In genomic region chr17:43675228-43675627, GRCm38 (mm10) we compare ENCODE assay signal across 10 mouse cellular contexts. TPM values are rescaled to one million over a fixed set of nuclear protein-coding genes. Genes with fewer than 3 reads are reported as not detected.
DNase-seq lines count a peak whose midpoint lies in the region; ATAC-seq and TF ChIP-seq lines count a peak whose summit lies in the region.
"Had no signal": no experiment of that assay in that cellular context is flagged by ENCODE, and none has a peak within 500 bp of the region (broad histone marks: within the 10 kb centered on the region; RNA-seq: fewer than 3 reads in every experiment).

No protein-coding gene starts in this region.

- WGBS in embryonic facial prominence, embryonic 14.5 days = 67% methylated on average over 1 of the region's 1 CpGs
- WGBS in embryonic facial prominence, embryonic 10.5 days = 89% methylated on average over 1 of the region's 1 CpGs
- 30% methylated on average over 1 of the region's 1 CpGs for WGBS in stomach, postnatal 0 days

- TF ChIP-seq EP300 in stomach, postnatal 0 days (optimal IDR thresholded peaks at IDR 0.05) = no peak

- no peak overlapping the region for H3K4me3 ChIP-seq in embryonic facial prominence, embryonic 14.5 days (ENCODE audit: low read depth, low read length)
- H3K4me3 ChIP-seq in embryonic facial prominence, embryonic 10.5 days = no peak overlapping the region
- no peak overlapping the region for H3K4me3 ChIP-seq in stomach, postnatal 0 days (ENCODE audit: low read depth, low read length)
- H3K4me3 ChIP-seq: erythroblast, embryonic 14.5 days; midbrain, embryonic 12.5 days had no signal

- no peak overlapping the region for H3K27ac ChIP-seq in embryonic facial prominence, embryonic 14.5 days (replicated peaks; ENCODE audit: low read depth, low read length)
- no peak overlapping the region for H3K27ac ChIP-seq in embryonic facial prominence, embryonic 10.5 days (replicated peaks)
- H3K27ac ChIP-seq in stomach, postnatal 0 days (replicated peaks) = no peak overlapping the region
- H3K27ac ChIP-seq: midbrain, embryonic 12.5 days had no signal

- no peak for DNase-seq in embryonic facial prominence, embryonic 14.5 days (ENCODE audit: low spot score)
- no peak for DNase-seq in embryonic facial prominence, embryonic 10.5 days (ENCODE audit: low spot score)
- peak; percentile 30 for DNase-seq in retina, postnatal 1 day
- no peak for DNase-seq in retina, embryonic 14.5 days (ENCODE audit: low spot score)
- peak; percentile 19 for DNase-seq in kidney, postnatal 14 days
- DNase-seq in stomach, postnatal 0 days (ENCODE audit: low spot score) = peak; percentile 31
- no peak for DNase-seq in layer of hippocampus, adult 8-10 months (ENCODE audit: low spot score in 2 of 2)
- no peak for DNase-seq in cerebellum, adult 11-12 months

- ATAC-seq in embryonic facial prominence, embryonic 14.5 days (ENCODE audit: low read depth) = 0 out of 2 replicates have a peak, but pooled peaks have one; percentile 30
- peak; percentile 64 for ATAC-seq in stomach, postnatal 0 days (ENCODE audit: low FRiP score, low TSS enrichment)

- H3K36me3 ChIP-seq in embryonic facial prominence, embryonic 14.5 days (ENCODE audit: control insufficient read depth, insufficient read depth, low read length) = peaks cover 3% of the 10 kb centered on the region; the same call in 1 of the 2 replicates
- peaks cover 23% of the 10 kb centered on the region for H3K36me3 ChIP-seq in embryonic facial prominence, embryonic 10.5 days (replicated peaks)
- H3K36me3 ChIP-seq in stomach, postnatal 0 days (ENCODE audit: control insufficient read depth, insufficient read depth, low read length) = no peaks in the 10 kb centered on the region

- H3K9ac ChIP-seq in embryonic facial prominence, embryonic 14.5 days (ENCODE audit: low read depth, low read length) = no peak overlapping the region
- H3K9ac ChIP-seq in stomach, postnatal 0 days (ENCODE audit: low read length) = no peak overlapping the region
- H3K9ac ChIP-seq: midbrain, embryonic 12.5 days had no signal

- no peak overlapping the region for H3K4me2 ChIP-seq in embryonic facial prominence, embryonic 14.5 days (ENCODE audit: low read depth, low read length)
- no peak overlapping the region for H3K4me2 ChIP-seq in stomach, postnatal 0 days (replicated peaks; ENCODE audit: low read depth)
- H3K4me2 ChIP-seq: midbrain, embryonic 12.5 days had no signal

- no peaks in the 10 kb centered on the region for H3K27me3 ChIP-seq in embryonic facial prominence, embryonic 14.5 days (replicated peaks; ENCODE audit: control insufficient read depth, insufficient read depth, low read length)
- no peaks in the 10 kb centered on the region for H3K27me3 ChIP-seq in embryonic facial prominence, embryonic 10.5 days (replicated peaks; ENCODE audit: low read depth, poor library complexity, severe bottlenecking)
- H3K27me3 ChIP-seq in stomach, postnatal 0 days (ENCODE audit: control insufficient read depth, insufficient read depth, low read length) = no peaks in the 10 kb centered on the region
- H3K27me3 ChIP-seq: midbrain, embryonic 12.5 days had no signal

- no peak for TF ChIP-seq CTCF in stomach, postnatal 0 days (IDR thresholded peaks at IDR 0.05; ENCODE audit: low read depth)

- H3K4me1 ChIP-seq in embryonic facial prominence, embryonic 14.5 days (ENCODE audit: control insufficient read depth, insufficient read depth, low read length) = no peaks in the 10 kb centered on the region
- 0 out of 2 replicates have a peak, but pooled peaks cover 4% of the 10 kb centered on the region for H3K4me1 ChIP-seq in embryonic facial prominence, embryonic 10.5 days
- no peaks in the 10 kb centered on the region; the same call in 1 of the 2 replicates for H3K4me1 ChIP-seq in stomach, postnatal 0 days (replicated peaks; ENCODE audit: control insufficient read depth, insufficient read depth)
- H3K4me1 ChIP-seq: midbrain, embryonic 12.5 days had no signal

- no peaks in the 10 kb centered on the region for H3K9me3 ChIP-seq in embryonic facial prominence, embryonic 14.5 days (ENCODE audit: control insufficient read depth, low read length)
- no peaks in the 10 kb centered on the region for H3K9me3 ChIP-seq in embryonic facial prominence, embryonic 10.5 days
- no peaks in the 10 kb centered on the region for H3K9me3 ChIP-seq in stomach, postnatal 0 days (ENCODE audit: control insufficient read depth, low read length)
- H3K9me3 ChIP-seq: midbrain, embryonic 12.5 days had no signal

RNA-seq across cellular contexts. Expression of gene Cyp39a1, which starts 8.0 kb away (rescaled TPM):
- 19.6 and 23.3 TPM in 2 replicates for polyA plus RNA-seq in embryonic facial prominence, embryonic 14.5 days (2014; fragmentation: Nextera tagmentation; extraction: Ambion mirVana)
- 33.7 and 34.2 TPM in 2 replicates for polyA plus RNA-seq in embryonic facial prominence, embryonic 10.5 days (2016; fragmentation: Nextera tagmentation; extraction: Ambion mirVana)
- polyA plus RNA-seq in stomach, postnatal 0 days (2015; fragmentation: Nextera tagmentation; extraction: Ambion mirVana) = 14.0 and 14.4 TPM in 2 replicates
- total RNA-seq in layer of hippocampus, adult 8-10 months (2022) = 1 to 10 TPM in 2 of 4 experiments, under 1 TPM in 2; 0.61 to 1.5 (median 1.1) TPM
- polyA plus RNA-seq: erythroblast, embryonic 14.5 days had no signal

RNA-seq across cellular contexts. Expression of gene Slc25a27, which starts 8.2 kb away (rescaled TPM):
- polyA plus RNA-seq in embryonic facial prominence, embryonic 14.5 days (2014; fragmentation: Nextera tagmentation; extraction: Ambion mirVana) = 14.8 and 18.1 TPM in 2 replicates
- polyA plus RNA-seq in embryonic facial prominence, embryonic 10.5 days (2016; fragmentation: Nextera tagmentation; extraction: Ambion mirVana) = 34.5 and 38.1 TPM in 2 replicates
- polyA plus RNA-seq in stomach, postnatal 0 days (2015; fragmentation: Nextera tagmentation; extraction: Ambion mirVana) = 5.9 and 7.5 TPM in 2 replicates
- total RNA-seq in layer of hippocampus, adult 8-10 months (2022) = 10 to 100 TPM; 33.2 to 50.6 (median 39.7) TPM
- polyA plus RNA-seq: erythroblast, embryonic 14.5 days had no signal

RNA-seq across cellular contexts. Expression of gene Tdrd6, which starts 45.1 kb away (rescaled TPM):
- 0.04 TPM in 1 of 2 replicates, not detected in the other for polyA plus RNA-seq in embryonic facial prominence, embryonic 14.5 days (2014; fragmentation: Nextera tagmentation; extraction: Ambion mirVana)
- polyA plus RNA-seq in embryonic facial prominence, embryonic 10.5 days (2016; fragmentation: Nextera tagmentation; extraction: Ambion mirVana) = 0.14 and 0.17 TPM in 2 replicates
- 0.08 TPM in 1 of 2 replicates, not detected in the other for polyA plus RNA-seq in stomach, postnatal 0 days (2015; fragmentation: Nextera tagmentation; extraction: Ambion mirVana)
- total RNA-seq in layer of hippocampus, adult 8-10 months (2022) = under 1 TPM; 0.29 to 0.92 (median 0.41) TPM
- polyA plus RNA-seq: erythroblast, embryonic 14.5 days; midbrain, embryonic 12.5 days had no signal

Comparison
In these comparisons a context has a peak if more than half of its experiments do, and no peak if none do; other contexts are left out.
1. DNase-seq: peak in retina, postnatal 1 day (single experiment), kidney, postnatal 14 days (single experiment) and stomach, postnatal 0 days (single experiment); none in embryonic facial prominence, embryonic 14.5 days (single experiment), embryonic facial prominence, embryonic 10.5 days (single experiment), retina, embryonic 14.5 days (single experiment), layer of hippocampus, adult 8-10 months (0 of 2) and cerebellum, adult 11-12 months (single experiment).